Mouse (Mus musculus) embryonic facial prominence, embryonic 13.5 days (tissue): ENCODE data around the gene Zfp664. TPM values are rescaled to one million over a fixed set of nuclear protein-coding genes. Genes with fewer than 3 reads are reported as not detected.

Source experiments
- polyA plus RNA-seq: library from polyadenylated mRNA; unstranded; fragments of >200 nt; fragmentation: Nextera tagmentation; extraction: Ambion mirVana; gene quantifications from 2 replicates; pipeline ENCODE4 v1.2.1, GENCODE M21; 2015

Gene Zfp664
- polyA plus RNA-seq, 1 experiment from 2014 or later, result 113 TPM

Other genes starting within 250 kb of the Zfp664 start
- 49.3 and 53.3 TPM in 2 replicates for gene Atp6v0a2, start 234.1 kb upstream of the Zfp664 start, polyA plus RNA-seq
- 0.06 and 0.32 TPM in 2 replicates for gene Dnah10, start 137.6 kb upstream of the Zfp664 start, polyA plus RNA-seq
- gene Ccdc92, start 267 bp upstream of the Zfp664 start, polyA plus RNA-seq, result 7.1 and 8.7 TPM in 2 replicates
- gene Rflna, start 140.5 kb downstream of the Zfp664 start, polyA plus RNA-seq, result 24.8 and 34.6 TPM in 2 replicates